8 mouse cellular contexts compared by ENCODE assay signal in the genomic region with DNA sequence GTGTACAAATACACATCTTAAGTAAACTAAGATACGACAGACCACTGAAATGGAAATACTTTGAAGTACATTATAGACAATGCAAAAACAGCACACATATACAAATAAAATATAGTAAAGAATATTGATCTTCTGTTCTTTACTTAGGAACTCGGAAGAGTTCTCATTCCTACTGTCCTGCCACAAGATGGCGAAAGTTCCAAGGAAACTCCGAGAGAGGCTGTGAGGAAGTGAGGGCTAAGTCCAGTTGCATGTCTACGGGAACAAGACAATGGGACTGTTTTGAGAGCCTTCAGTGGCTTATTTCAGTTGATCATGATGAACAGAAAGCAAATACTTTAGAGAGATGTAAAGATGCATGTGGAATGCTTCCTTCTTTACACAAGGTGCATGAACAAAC. TPM values are rescaled to one million over a fixed set of nuclear protein-coding genes. Genes with fewer than 3 reads are reported as not detected.
DNase-seq lines count a peak whose midpoint lies in the region; ATAC-seq and TF ChIP-seq lines count a peak whose summit lies in the region.

No protein-coding gene starts in this region.

- H3K4me3 ChIP-seq in forebrain, postnatal 0 days (ENCODE audit: low read depth, low read length), result no peak overlapping the region
- H3K4me3 ChIP-seq in forebrain, embryonic 15.5 days, result no peak overlapping the region
- H3K4me3 ChIP-seq in limb, embryonic 11.5 days (ENCODE audit: low read depth, low read length), result no peak overlapping the region
- no peak overlapping the region for H3K4me3 ChIP-seq in limb, embryonic 10.5 days

- no peak overlapping the region for H3K27ac ChIP-seq in forebrain, postnatal 0 days (ENCODE audit: low read depth, low read length)
- H3K27ac ChIP-seq in forebrain, embryonic 15.5 days (replicated peaks), result no peak overlapping the region
- H3K27ac ChIP-seq in limb, embryonic 11.5 days (replicated peaks; ENCODE audit: low read depth, low read length), result no peak overlapping the region
- H3K27ac ChIP-seq in limb, embryonic 10.5 days, result no peak overlapping the region

- H3K27me3 ChIP-seq in forebrain, postnatal 0 days (ENCODE audit: insufficient read depth, low read length), result no peaks in the 10 kb centered on the region
- H3K27me3 ChIP-seq in forebrain, embryonic 15.5 days, result no peaks in the 10 kb centered on the region
- 0 out of 2 replicates have a peak, but pooled peaks cover 5% of the 10 kb centered on the region for H3K27me3 ChIP-seq in limb, embryonic 11.5 days (ENCODE audit: control insufficient read depth, insufficient read depth, low read length)
- H3K27me3 ChIP-seq in limb, embryonic 10.5 days (ENCODE audit: low read depth, poor library complexity, severe bottlenecking), result peaks cover 83% of the 10 kb centered on the region

- no peaks in the 10 kb centered on the region for H3K4me1 ChIP-seq in forebrain, postnatal 0 days (ENCODE audit: insufficient read depth)
- no peaks in the 10 kb centered on the region for H3K4me1 ChIP-seq in forebrain, embryonic 15.5 days
- no peaks in the 10 kb centered on the region for H3K4me1 ChIP-seq in limb, embryonic 11.5 days (ENCODE audit: control insufficient read depth, insufficient read depth, low read length)
- no peaks in the 10 kb centered on the region for H3K4me1 ChIP-seq in limb, embryonic 10.5 days

- no peaks in the 10 kb centered on the region for H3K9me3 ChIP-seq in forebrain, postnatal 0 days (ENCODE audit: low read length)
- no peaks in the 10 kb centered on the region for H3K9me3 ChIP-seq in forebrain, embryonic 15.5 days
- no peaks in the 10 kb centered on the region for H3K9me3 ChIP-seq in limb, embryonic 11.5 days (ENCODE audit: control insufficient read depth, low read length)
- no peaks in the 10 kb centered on the region for H3K9me3 ChIP-seq in limb, embryonic 10.5 days (replicated peaks)

- no peaks in the 10 kb centered on the region for H3K36me3 ChIP-seq in forebrain, postnatal 0 days (ENCODE audit: insufficient read depth)
- H3K36me3 ChIP-seq in forebrain, embryonic 15.5 days, result no peaks in the 10 kb centered on the region
- no peaks in the 10 kb centered on the region for H3K36me3 ChIP-seq in limb, embryonic 11.5 days (ENCODE audit: control insufficient read depth, insufficient read depth, low read length)
- no peaks in the 10 kb centered on the region for H3K36me3 ChIP-seq in limb, embryonic 10.5 days

- no peak for ATAC-seq in forebrain, postnatal 0 days
- ATAC-seq in forebrain, embryonic 15.5 days (replicated peaks), result no peak
- no peak for ATAC-seq in limb, embryonic 11.5 days (ENCODE audit: insufficient number of reproducible peaks, low FRiP score, low TSS enrichment, low read depth)

- no peak overlapping the region for H3K9ac ChIP-seq in forebrain, postnatal 0 days
- no peak overlapping the region for H3K9ac ChIP-seq in forebrain, embryonic 15.5 days (replicated peaks)
- H3K9ac ChIP-seq in limb, embryonic 11.5 days (ENCODE audit: low read length), result no peak overlapping the region

- peak; percentile 67 for TF ChIP-seq CTCF in forebrain, postnatal 0 days (IDR thresholded peaks at IDR 0.05; ENCODE audit: low read depth)

- peak; percentile 57 for DNase-seq in forebrain, postnatal 0 days
- DNase-seq in limb, embryonic 11.5 days (ENCODE audit: low spot score), result peak; percentile 22
- no peak for DNase-seq in limb, embryonic 10.5 days (ENCODE audit: low spot score)
- DNase-seq in adrenal gland, postnatal 25 days, result peak; percentile 2
- DNase-seq in kidney, postnatal 4 days, result peak; percentile 12 to 33
- no peak for DNase-seq in frontal cortex, postnatal 36 days (ENCODE audit: low spot score in 2 of 2)
- no peak for DNase-seq in spleen, postnatal 36 days (ENCODE audit: low spot score in 2 of 2)

- H3K4me2 ChIP-seq in forebrain, postnatal 0 days (ENCODE audit: low read depth), result no peak overlapping the region
- no peak overlapping the region for H3K4me2 ChIP-seq in forebrain, embryonic 15.5 days (replicated peaks)
- H3K4me2 ChIP-seq in limb, embryonic 11.5 days (ENCODE audit: low read depth, severe bottlenecking), result no peak overlapping the region

- WGBS in forebrain, postnatal 0 days, result 28% methylated on average over 5 of the region's 5 CpGs
- WGBS in forebrain, embryonic 15.5 days, result 34% methylated on average over 5 of the region's 5 CpGs
- WGBS in limb, embryonic 11.5 days, result 33% methylated on average over 5 of the region's 5 CpGs
- WGBS in limb, embryonic 10.5 days, result 27% methylated on average over 5 of the region's 5 CpGs

RNA-seq across cellular contexts. Expression of gene Xkrx, which starts 29.6 kb away (rescaled TPM):
- 0.10 and 0.15 TPM in 2 replicates for total RNA-seq in forebrain, postnatal 0 days (2014; rRNA removed)
- polyA plus RNA-seq in forebrain, postnatal 0 days (2015; fragmentation: Nextera tagmentation; extraction: Ambion mirVana), result 0.52 and 0.61 TPM in 2 replicates
- polyA plus RNA-seq in forebrain, embryonic 15.5 days (2015; fragmentation: Nextera tagmentation; extraction: Ambion mirVana), result 0.17 and 0.29 TPM in 2 replicates
- 0.05 TPM in 1 of 2 replicates, not detected in the other for polyA plus RNA-seq in limb, embryonic 11.5 days (2014; fragmentation: Nextera tagmentation; extraction: Ambion mirVana)
- polyA plus RNA-seq in limb, embryonic 10.5 days (2016; fragmentation: Nextera tagmentation; extraction: Ambion mirVana), result 0.13 TPM in 1 of 2 replicates, not detected in the other
- 1.7 and 2.1 TPM in 2 replicates for total RNA-seq in adrenal gland, postnatal 25 days (2021)

RNA-seq across cellular contexts. Expression of gene Arl13a, which starts 55.0 kb away (rescaled TPM):
- total RNA-seq in forebrain, postnatal 0 days (2014; rRNA removed), result not detected in 2 replicates
- not detected in 2 replicates for polyA plus RNA-seq in forebrain, postnatal 0 days (2015; fragmentation: Nextera tagmentation; extraction: Ambion mirVana)
- polyA plus RNA-seq in forebrain, embryonic 15.5 days (2015; fragmentation: Nextera tagmentation; extraction: Ambion mirVana), result not detected in 2 replicates
- polyA plus RNA-seq in limb, embryonic 11.5 days (2014; fragmentation: Nextera tagmentation; extraction: Ambion mirVana), result not detected in 2 replicates
- not detected in 2 replicates for polyA plus RNA-seq in limb, embryonic 10.5 days (2016; fragmentation: Nextera tagmentation; extraction: Ambion mirVana)
- total RNA-seq in adrenal gland, postnatal 25 days (2021), result not detected in 2 replicates

Comparison
In these comparisons a context has a peak if more than half of its experiments do, and no peak if none do; other contexts are left out.
1. DNase-seq: peak in forebrain, postnatal 0 days (single experiment), limb, embryonic 11.5 days (single experiment), adrenal gland, postnatal 25 days (single experiment) and kidney, postnatal 4 days (2 of 2); none in limb, embryonic 10.5 days (single experiment), frontal cortex, postnatal 36 days (0 of 2) and spleen, postnatal 36 days (0 of 2).